Mouse (Mus musculus) MEL (cell line): ENCODE data around the gene Pnp. TPM values are rescaled to one million over a fixed set of nuclear protein-coding genes. Genes with fewer than 3 reads are reported as not detected.

Source experiments
- DNase-seq: peaks from one replicate; pipeline ENCODE4 v3.0.0; 2011; ENCODE audit warnings: low read depth, low spot score
- H3K27ac ChIP-seq: 2 replicates; pipeline ENCODE4 v1.5.1; 2012; ENCODE audit warnings: low read depth, mild to moderate bottlenecking, control low read depth, low read length, moderate library complexity; ENCODE audit not compliant: control insufficient read depth
- H3K27me3 ChIP-seq, 2 experiments: fragments of 150-350 bp in 1 of 2; sonication (generic) in 1 of 2; 2 replicates each; pipeline ENCODE4 v1.6.1; 2012; ENCODE audit warnings: low read length in 2 of 2, mild to moderate bottlenecking in 2 of 2, improper control_type of control experiment in 1 of 2, moderate library complexity in 1 of 2; ENCODE audit not compliant: insufficient read depth in 2 of 2, control insufficient read depth in 1 of 2
- H3K36me3 ChIP-seq, 2 experiments: 2 replicates each; pipeline ENCODE4 v1.6.1; 2012 to 2014; ENCODE audit warnings: low read length in 2 of 2, improper control_type of control experiment in 1 of 2, inconsistent platforms in 1 of 2, mild to moderate bottlenecking in 1 of 2; ENCODE audit not compliant: insufficient read depth in 2 of 2, control insufficient read depth in 1 of 2
- H3K4me1 ChIP-seq, 2 experiments: fragments of 150-350 bp in 1 of 2; sonication (generic) in 1 of 2; 2 replicates each; pipeline ENCODE4 v1.6.1; 2012; ENCODE audit warnings: low read length in 2 of 2, improper control_type of control experiment in 1 of 2, mild to moderate bottlenecking in 1 of 2; ENCODE audit not compliant: insufficient read depth in 2 of 2, control insufficient read depth in 1 of 2
- H3K4me3 ChIP-seq, 2 experiments: fragments of 150-350 bp in 1 of 2; sonication (generic) in 1 of 2; 2 replicates each; pipeline ENCODE4 v1.5.1; 2012; ENCODE audit warnings: low read depth in 2 of 2, low read length in 2 of 2, mild to moderate bottlenecking in 2 of 2, moderate library complexity in 2 of 2, control low read depth in 1 of 2, improper control_type of control experiment in 1 of 2; ENCODE audit not compliant: control insufficient read depth in 1 of 2, insufficient read depth in 1 of 2
- H3K79me2 ChIP-seq: 2 replicates; pipeline ENCODE4 v1.6.1; 2012; ENCODE audit warnings: mild to moderate bottlenecking, low read length, moderate library complexity; ENCODE audit not compliant: control insufficient read depth, poor library complexity, insufficient read depth
- H3K9ac ChIP-seq: 2 replicates; pipeline ENCODE4 v1.6.1; 2012; ENCODE audit warnings: low read depth, mild to moderate bottlenecking, control low read depth, low read length, moderate library complexity; ENCODE audit not compliant: control insufficient read depth, poor library complexity, severe bottlenecking
- H3K9me3 ChIP-seq: fragments of 150-350 bp; sonication (generic); replicated peaks from 2 replicates; pipeline ENCODE4 v1.6.1; 2012; ENCODE audit warnings: mild to moderate bottlenecking, low read length, improper control_type of control experiment, moderate library complexity; ENCODE audit not compliant: insufficient read depth
- CHD1 ChIP-seq: IDR thresholded peaks from 2 replicates; pipeline ENCODE4 v1.6.1; 2012; ENCODE audit warnings: low read depth, mild to moderate bottlenecking, inconsistent platforms, low read length, improper control_type of control experiment
- CHD2 ChIP-seq: IDR thresholded peaks from 2 replicates; pipeline ENCODE4 v1.6.1; 2011; ENCODE audit warnings: low read length, improper control_type of control experiment
- EP300 ChIP-seq, 2 experiments: IDR thresholded peaks; 2 replicates each; pipeline ENCODE4 v1.6.1; 2011; ENCODE audit warnings: improper control_type of control experiment in 2 of 2, low read length in 2 of 2, low read depth in 1 of 2, mild to moderate bottlenecking in 1 of 2
- ETS1 ChIP-seq: IDR thresholded peaks from 2 replicates; pipeline ENCODE4 v1.6.1; 2012; ENCODE audit warnings: low read depth, mild to moderate bottlenecking, inconsistent platforms, low read length, improper control_type of control experiment, moderate library complexity
- GATA1 ChIP-seq: IDR thresholded peaks from 2 replicates; pipeline ENCODE4 v1.6.1; 2011; ENCODE audit warnings: low read depth, low read length, improper control_type of control experiment
- HCFC1 ChIP-seq: IDR thresholded peaks from 2 replicates; pipeline ENCODE4 v1.6.1; 2012; ENCODE audit warnings: low read depth, mild to moderate bottlenecking, inconsistent platforms, low read length, improper control_type of control experiment, moderate library complexity
- JUND ChIP-seq: IDR thresholded peaks from 2 replicates; pipeline ENCODE4 v1.6.1; 2011; ENCODE audit warnings: low read depth, mild to moderate bottlenecking, improper control_type of control experiment, low read length
- MAX ChIP-seq: IDR thresholded peaks from 2 replicates; pipeline ENCODE4 v1.6.1; 2011; ENCODE audit warnings: low read length, improper control_type of control experiment
- MYB ChIP-seq: IDR thresholded peaks from 2 replicates; pipeline ENCODE4 v1.6.1; 2011; ENCODE audit warnings: mild to moderate bottlenecking, low read depth, low read length, improper control_type of control experiment
- MYC ChIP-seq: IDR thresholded peaks from 2 replicates; pipeline ENCODE4 v1.6.1; 2011; ENCODE audit warnings: low read depth, mild to moderate bottlenecking, low read length, improper control_type of control experiment, moderate library complexity
- NELFE ChIP-seq: IDR thresholded peaks from 2 replicates; pipeline ENCODE4 v1.6.1; 2011; ENCODE audit warnings: low read depth, low read length, improper control_type of control experiment
- POLR2AphosphoS5 ChIP-seq: IDR thresholded peaks from 2 replicates; pipeline ENCODE4 v1.6.1; 2012; ENCODE audit warnings: low read depth, borderline replicate concordance, mild to moderate bottlenecking, inconsistent platforms, low read length, moderate library complexity, mixed read lengths
- RAD21 ChIP-seq: IDR thresholded peaks from 2 replicates; pipeline ENCODE4 v1.6.1; 2011; ENCODE audit warnings: mild to moderate bottlenecking, low read depth, low read length, improper control_type of control experiment
- RCOR1 ChIP-seq: IDR thresholded peaks from 2 replicates; pipeline ENCODE4 v1.6.1; 2012; ENCODE audit warnings: low read depth, mild to moderate bottlenecking, inconsistent platforms, low read length, improper control_type of control experiment
- SMC3 ChIP-seq: IDR thresholded peaks from 2 replicates; pipeline ENCODE4 v1.6.1; 2011; ENCODE audit warnings: low read depth, low read length, improper control_type of control experiment
- TAL1 ChIP-seq: IDR thresholded peaks from 2 replicates; pipeline ENCODE4 v1.6.1; 2012; ENCODE audit warnings: mild to moderate bottlenecking, inconsistent platforms, low read length, moderate library complexity, mixed read lengths
- TBP ChIP-seq: IDR thresholded peaks from 2 replicates; pipeline ENCODE4 v1.8.0; 2011; ENCODE audit warnings: low read depth, low read length, improper control_type of control experiment
- TCF12 ChIP-seq: IDR thresholded peaks from 2 replicates; pipeline ENCODE4 v1.6.1; 2014; ENCODE audit warnings: low read depth, mild to moderate bottlenecking, inconsistent platforms, low read length, improper control_type of control experiment, moderate library complexity
- UBTF ChIP-seq: IDR thresholded peaks from 2 replicates; pipeline ENCODE4 v1.6.1; 2012; ENCODE audit warnings: low read depth, mild to moderate bottlenecking, inconsistent platforms, low read length, improper control_type of control experiment, moderate library complexity, borderline replicate concordance; ENCODE audit not compliant: insufficient read depth
- ZC3H11A ChIP-seq: IDR thresholded peaks from 2 replicates; pipeline ENCODE4 v1.6.1; 2012; ENCODE audit warnings: low read depth, mild to moderate bottlenecking, inconsistent platforms, low read length, improper control_type of control experiment
- polyA plus RNA-seq, 2 experiments: library from polyadenylated mRNA; stranded (reverse) in 1 of 2; unstranded in 1 of 2; fragments of >175 nt in 1 of 2; fragments of >200 nt in 1 of 2; gene quantifications; 2 replicates each; pipeline versions ENCODE4 v1.2.1 to v1.2.4; 2012; ENCODE audit warnings: low replicate concordance in 2 of 2, low read depth in 1 of 2; ENCODE audit not compliant: insufficient read length in 2 of 2, insufficient read depth in 1 of 2, missing spikeins in 1 of 2
- total RNA-seq: library from RNA; depleted of rRNA; stranded (reverse); fragments of 300-350 nt; gene quantifications from 2 replicates; pipeline ENCODE4 v1.2.3, GENCODE M21; 2012

Gene Pnp
- total and polyA plus RNA-seq, 3 experiments, result 36.2 to 302 (median 46.7) TPM

GRCm38 (mm10) chr14:50892541-50893459, 38.1 kb upstream of the Pnp start:
- Histone ChIP-seq H3K9me3 (no peaks in the 10 kb centered on the region), H3K27ac (no peak overlapping the region), H3K9ac (no peak overlapping the region), H3K4me1 (peaks cover 0 to 6% of the 10 kb centered on the region in 2 experiments; a peak in 2 of 4 replicates), H3K79me2 (no peaks in the 10 kb centered on the region), H3K36me3 (no peaks in the 10 kb centered on the region), H3K4me3 (no peak overlapping the region), H3K27me3 (peaks cover 0 to 3% of the 10 kb centered on the region in 2 experiments; a peak in 2 of 4 replicates)
- TF ChIP-seq MAX (no peak), ETS1 (no peak), RAD21 (no peak), NELFE (no peak)
- no peak for DNase-seq

GRCm38 (mm10) chr14:50895407-50895806, 35.5 kb upstream of the Pnp start:
- TF ChIP-seq RCOR1 (no peak), SMC3 (no peak), UBTF (no peak), MYB (no peak), ZC3H11A (no peak), MAX (no peak), EP300 (IDR thresholded peaks at IDR 0.05; ENCODE audit: low read depth in 1 of 2, low read length in 2 of 2) (no peak), TAL1 (no peak)
- no peak overlapping the region for H3K4me3 ChIP-seq
- no peak for DNase-seq
- H3K79me2 ChIP-seq, result no peaks in the 10 kb centered on the region
- no peaks in the 10 kb centered on the region for H3K36me3 ChIP-seq
- no peak overlapping the region for H3K27ac ChIP-seq
- H3K27me3 ChIP-seq, result no peaks in the 10 kb centered on the region; a peak in 2 of 4 replicates
- peaks cover 0 to 6% of the 10 kb centered on the region in 2 experiments; a peak in 2 of 4 replicates for H3K4me1 ChIP-seq
- no peak overlapping the region for H3K9ac ChIP-seq
- H3K9me3 ChIP-seq, result no peaks in the 10 kb centered on the region

GRCm38 (mm10) chr14:50895985-50896746, 34.7 kb upstream of the Pnp start:
- no peak for DNase-seq
- no peak overlapping the region for H3K4me3 ChIP-seq
- no peaks in the 10 kb centered on the region for H3K9me3 ChIP-seq
- no peaks in the 10 kb centered on the region for H3K79me2 ChIP-seq
- no peaks in the 10 kb centered on the region for H3K36me3 ChIP-seq
- H3K27ac ChIP-seq, result no peak overlapping the region
- H3K4me1 ChIP-seq, result peaks cover 0 to 6% of the 10 kb centered on the region in 2 experiments; a peak in 2 of 4 replicates
- TF ChIP-seq POLR2AphosphoS5 (no peak), CHD2 (no peak), MYC (no peak), TCF12 (no peak), GATA1 (no peak), SMC3 (no peak), MAX (no peak), HCFC1 (no peak), TBP (no peak), MYB (no peak), JUND (no peak), CHD1 (no peak)
- no peaks in the 10 kb centered on the region; a peak in 2 of 4 replicates for H3K27me3 ChIP-seq
- H3K9ac ChIP-seq, result no peak overlapping the region
